Mouse (Mus musculus): ENCODE results near the gene Gm9758.
"Not testable (repeated sequence)": the region's sequence is repeated elsewhere in the genome, so short reads cannot be mapped to it uniquely, and the experiment has no call there.

Gm9758 gene

DNA sequence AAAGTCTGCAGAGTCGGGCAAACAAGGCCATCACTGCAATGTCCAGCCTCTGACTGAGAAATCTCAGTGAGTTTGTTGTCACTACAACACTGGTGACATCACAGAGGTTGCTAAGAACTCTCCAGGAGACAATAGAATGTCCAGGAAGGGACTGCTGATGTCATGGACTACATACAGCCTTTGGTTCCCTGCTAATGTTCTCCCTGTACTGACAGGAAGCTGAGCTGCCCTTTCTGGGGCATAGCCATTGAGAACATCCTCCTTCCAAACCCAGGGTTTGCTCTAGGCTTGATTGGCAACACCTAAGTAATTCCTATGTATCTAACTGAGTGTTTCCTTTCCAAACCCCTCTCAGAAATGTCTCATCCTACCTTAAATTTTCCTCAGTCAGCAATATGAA is at the start of gene Gm9758:
Gene Gm9758 (minus strand): TSS at position 101 of the 400 bp plus-strand sequence.
- not testable (repeated sequence) for DNase-seq

- not testable (repeated sequence) for DNase-seq
Observed at GRCm38 (mm10) chr5:14963821-14964220, 49.1 kb upstream of the Gm9758 start.

DNA sequence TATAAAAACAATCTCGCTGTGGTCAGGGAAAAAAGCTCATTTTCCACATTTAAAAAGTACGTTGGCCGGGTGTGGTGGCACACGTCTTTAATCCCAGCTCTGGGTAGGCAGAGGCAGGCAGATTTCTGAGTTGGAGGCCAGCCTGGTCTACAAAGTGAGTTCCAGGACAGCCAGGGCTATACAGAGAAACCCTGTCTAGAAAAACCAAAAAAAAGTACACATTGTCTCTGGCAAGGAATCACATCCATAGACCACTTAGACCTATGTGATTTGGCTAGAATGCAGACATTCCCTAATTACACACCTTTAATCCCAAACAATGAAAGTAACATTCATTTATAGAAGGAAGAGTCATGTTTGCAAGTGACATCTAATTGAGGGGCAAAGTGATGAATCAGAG is 46.8 kb upstream of the Gm9758 start:
- DNase-seq = not testable (repeated sequence)

GRCm38 (mm10) chr5:14955928-14956706 is 41.4 kb upstream of the Gm9758 start:
- DNase-seq = not testable (repeated sequence)

GRCm38 (mm10) chr5:14953587-14953986 is 38.9 kb upstream of the Gm9758 start:
- DNase-seq = not testable (repeated sequence)

DNA sequence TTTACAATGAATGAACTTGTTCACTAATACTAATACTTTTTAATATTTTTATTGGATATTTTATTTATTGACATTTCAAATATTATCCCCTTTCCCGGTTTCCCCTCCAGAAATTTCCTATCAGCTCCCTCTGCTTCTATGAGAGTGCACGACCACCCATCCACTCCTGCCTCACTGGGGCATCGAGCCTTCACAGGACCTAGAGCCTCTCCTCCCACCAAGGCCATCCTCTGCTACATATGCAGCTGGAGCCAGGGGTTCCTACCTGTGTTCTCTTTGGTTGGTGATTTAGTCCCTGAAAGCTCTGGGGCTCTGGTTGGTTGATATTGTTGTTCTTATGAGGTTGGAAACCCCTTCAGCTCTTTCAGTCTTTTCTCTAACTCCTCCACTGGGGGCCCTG is 38.0 kb upstream of the Gm9758 start:
- DNase-seq = not testable (repeated sequence)

GRCm38 (mm10) chr5:14951822-14952221 is 37.1 kb upstream of the Gm9758 start:
- not testable (repeated sequence) for DNase-seq

- DNase-seq = not testable (repeated sequence)
Observed at GRCm38 (mm10) chr5:14947482-14948198, 32.9 kb upstream of the Gm9758 start.

GRCm38 (mm10) chr5:14945524-14945923 is 30.8 kb upstream of the Gm9758 start:
- DNase-seq = not testable (repeated sequence)

GRCm38 (mm10) chr5:14941043-14941442 is 26.3 kb upstream of the Gm9758 start:
- not testable (repeated sequence) for DNase-seq

- not testable (repeated sequence) for DNase-seq
Observed at GRCm38 (mm10) chr5:14938329-14938728, 23.6 kb upstream of the Gm9758 start, which contains the start of gene Speer4e. Gene Speer4e, minus strand, starts transcription at chr5:14938429.

- not testable (repeated sequence) for DNase-seq
Observed at GRCm38 (mm10) chr5:14933721-14934120, 19.0 kb upstream of the Gm9758 start.

GRCm38 (mm10) chr5:14927047-14927446 is 12.3 kb upstream of the Gm9758 start:
- not testable (repeated sequence) for DNase-seq

DNA sequence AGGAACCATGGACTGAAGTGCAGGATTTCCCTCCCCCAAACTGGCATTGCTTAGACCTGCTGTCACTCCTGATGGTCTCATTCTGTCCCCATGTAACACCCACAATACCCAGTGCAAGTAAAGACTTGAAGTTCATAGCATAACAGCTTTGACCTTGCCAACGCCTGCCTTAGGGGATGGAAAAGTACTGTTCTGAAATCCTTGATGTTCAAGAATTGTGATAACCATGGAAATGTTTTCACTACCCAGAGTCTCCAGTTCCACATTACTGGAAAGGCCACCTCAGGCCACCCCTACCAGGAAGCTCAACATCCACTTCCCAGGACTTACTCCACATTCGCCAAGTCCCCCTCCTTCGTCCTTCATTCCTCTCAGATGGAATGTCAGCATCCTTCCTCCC is 338 bp downstream of the Gm9758 start:
- DNase-seq = not testable (repeated sequence)

GRCm38 (mm10) chr5:14903539-14903938 is 11.2 kb downstream of the Gm9758 start:
- not testable (repeated sequence) for DNase-seq

DNA sequence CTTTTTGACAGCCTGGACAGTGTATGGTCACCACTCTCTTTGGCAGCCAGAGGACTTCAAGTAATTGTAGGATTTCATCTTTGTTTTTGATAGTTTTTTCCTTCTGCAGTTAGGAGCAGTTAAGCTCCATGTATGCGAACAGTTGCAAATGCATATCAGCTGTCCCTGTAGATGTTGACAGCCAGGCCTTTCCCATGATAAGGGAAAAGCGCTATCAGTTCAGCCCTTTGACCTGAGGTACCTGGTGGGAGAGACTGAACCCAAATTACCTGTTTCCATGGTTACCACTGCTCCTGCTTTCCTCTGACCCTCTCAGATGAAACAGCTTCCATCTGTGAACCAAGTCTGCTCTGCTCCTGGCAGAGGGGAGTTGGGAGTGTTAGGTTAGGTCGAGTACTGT is 22.5 kb downstream of the Gm9758 start:
- no peak for DNase-seq

DNA sequence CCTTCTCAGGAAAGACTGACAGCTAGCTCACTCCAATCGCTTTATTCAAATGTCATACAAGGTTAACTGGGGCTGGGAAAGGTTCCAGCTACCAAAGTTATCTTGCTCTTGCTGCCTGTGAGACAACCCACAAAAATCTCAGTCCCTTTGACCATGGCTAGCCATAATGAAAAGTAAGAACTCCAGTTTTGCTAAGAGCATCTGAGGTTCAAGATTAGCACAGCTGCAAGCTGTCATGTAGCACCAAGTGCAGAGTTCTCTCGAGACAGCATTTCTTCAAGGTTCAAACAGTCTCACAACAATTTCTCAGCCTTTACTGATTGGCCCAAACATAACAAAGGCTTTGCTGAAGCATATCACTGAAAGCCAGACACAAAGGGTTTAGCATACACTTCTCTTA is 29.4 kb downstream of the Gm9758 start:
- DNase-seq = not testable (repeated sequence)

All from B cell, adult 2 months (primary cell).